Mouse (Mus musculus): ENCODE measurements at regions not wholly inside any gene's neighbourhood (a gene's known extent, or its start where the extent isn't known, plus 50 kb on each side); places are given as distances from the start of the nearest gene placed in this dataset.

DNA sequence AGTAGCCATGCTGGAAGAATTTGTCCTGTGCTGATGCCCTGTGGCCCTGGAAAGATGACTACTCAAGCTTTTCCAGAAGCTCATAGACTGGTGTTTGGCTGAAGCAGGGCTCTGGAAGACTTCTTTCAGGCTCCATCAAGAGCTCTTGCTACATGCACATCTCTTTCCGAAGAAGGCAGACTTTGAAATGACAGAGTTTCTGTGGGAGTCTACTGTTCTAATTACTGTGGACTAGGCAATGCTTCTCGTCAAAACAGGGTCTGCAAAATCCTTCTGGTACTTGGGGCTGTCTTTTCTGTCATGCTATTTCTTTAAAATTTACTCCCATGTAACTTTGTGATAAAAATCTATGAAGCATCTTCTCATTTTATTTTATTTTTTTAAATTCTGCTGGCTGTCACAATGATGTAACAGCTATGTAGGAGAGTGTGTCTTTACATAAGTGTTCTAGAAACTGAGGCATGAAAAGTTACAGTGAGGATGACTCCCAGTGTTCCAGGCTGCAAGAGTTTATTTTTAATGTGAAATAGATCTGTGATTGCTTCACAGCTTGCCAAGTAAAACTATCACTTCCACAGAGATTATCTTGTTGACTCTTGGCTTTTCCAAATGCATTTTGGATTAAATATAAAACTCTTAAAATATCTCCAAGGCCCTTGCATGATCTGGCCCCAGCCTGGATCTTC lies 244.9 kb upstream of the Nmur2 start:
- no peak for DNase-seq

DNA sequence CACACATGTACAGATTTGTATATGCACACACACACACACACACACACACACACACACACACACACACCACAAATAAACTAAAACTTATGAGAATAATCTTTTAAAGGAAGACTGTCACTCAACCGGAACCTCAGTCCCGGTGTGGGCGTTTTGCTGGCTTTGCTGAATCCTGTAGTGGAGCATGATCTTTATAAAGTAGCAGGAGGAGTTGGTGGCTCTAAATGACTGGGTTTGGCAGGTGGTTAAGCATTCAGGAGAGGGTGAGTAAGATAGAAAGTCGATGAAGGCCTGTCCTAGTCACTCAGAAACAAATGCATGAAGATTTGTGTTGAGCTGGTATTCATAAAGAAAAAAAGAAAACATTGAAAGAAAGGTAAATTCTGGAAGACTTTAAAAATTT lies 240.4 kb upstream of the Nmur2 start:
- no peak for DNase-seq

DNA sequence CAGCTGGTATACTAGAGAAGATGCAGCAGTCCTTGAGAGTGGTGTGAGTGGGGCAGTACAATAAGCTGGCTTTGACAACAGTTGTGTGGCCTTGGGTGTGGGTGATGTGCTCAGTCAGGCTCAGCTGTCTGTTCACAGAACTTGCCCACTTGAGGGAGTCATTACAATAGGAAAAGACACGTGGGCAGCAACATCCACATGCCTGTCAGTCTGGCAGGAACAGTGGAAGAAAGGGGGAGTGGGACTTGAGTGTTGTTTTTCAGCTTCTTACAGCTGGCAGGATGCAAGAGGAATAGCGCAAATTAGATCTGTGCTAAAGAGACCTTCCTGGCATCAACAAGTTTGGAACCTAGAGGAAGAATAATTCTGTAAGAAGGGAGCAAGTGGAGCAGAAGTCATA lies 239.4 kb upstream of the Nmur2 start:
- DNase-seq = no peak

DNA sequence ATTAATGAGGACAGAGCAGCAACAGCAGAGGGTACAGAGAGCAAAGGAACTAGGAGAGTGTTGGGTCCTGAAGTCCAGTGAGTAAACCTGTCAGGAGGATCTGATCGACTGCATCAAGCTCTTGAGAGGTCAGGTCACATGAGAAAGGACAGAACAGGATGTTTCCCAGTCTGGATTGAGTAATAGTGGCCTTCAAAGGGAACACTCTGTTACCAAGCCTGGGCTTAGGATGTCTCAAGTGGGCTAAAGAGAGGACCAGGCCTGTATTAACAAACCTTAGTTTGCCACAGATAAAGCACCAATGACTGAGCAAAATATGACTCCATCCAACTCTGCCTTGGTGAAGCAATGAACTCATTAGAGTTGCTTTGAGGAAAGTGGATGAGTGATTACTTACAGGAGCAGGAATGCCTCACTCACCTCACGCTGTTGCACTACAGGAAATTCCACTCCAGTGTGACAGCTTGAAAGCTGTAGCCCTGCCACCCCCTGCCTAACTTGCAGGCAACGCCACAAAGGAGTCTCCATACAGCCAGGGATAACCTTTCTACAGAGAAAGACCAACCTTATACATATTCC lies 229.2 kb upstream of the Nmur2 start:
- DNase-seq = no peak

DNA sequence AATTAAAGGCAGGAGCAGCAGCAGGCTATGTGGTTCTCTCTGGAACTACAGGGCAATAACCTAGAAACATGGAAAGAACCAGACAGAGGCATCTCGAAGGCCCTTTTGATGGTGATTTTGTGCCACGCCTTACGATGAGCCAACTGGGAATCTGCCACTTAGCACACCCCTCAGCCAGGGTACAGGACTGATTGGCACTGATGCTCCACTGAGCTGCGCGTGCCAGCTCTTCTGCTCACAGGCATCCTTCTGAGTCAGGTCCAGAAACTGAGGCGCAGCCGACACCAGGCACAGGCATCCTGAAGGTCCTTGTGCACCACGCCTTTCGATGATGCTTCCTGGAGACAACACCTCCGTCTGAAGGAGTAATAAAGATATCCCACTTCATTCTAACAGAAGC lies 221.9 kb upstream of the Nmur2 start:
- no peak for DNase-seq

DNA sequence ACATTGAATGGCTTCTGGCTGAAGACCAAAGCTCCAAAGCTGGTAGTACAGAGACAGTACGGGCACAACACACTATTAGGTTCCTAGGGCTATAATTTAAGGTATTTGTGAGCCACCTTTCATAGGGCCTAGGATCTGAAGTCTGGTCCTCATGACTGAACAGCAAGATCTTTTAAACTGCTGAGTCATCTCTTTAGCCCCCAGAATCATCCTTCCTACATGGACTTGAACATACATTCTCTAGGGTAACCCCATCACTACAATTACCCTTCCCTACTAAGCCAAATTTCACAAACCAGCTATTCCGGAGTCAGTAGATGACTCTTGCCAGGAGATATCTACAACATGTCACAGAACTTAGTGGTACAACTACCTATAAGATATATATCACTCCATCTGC lies 215.5 kb upstream of the Nmur2 start:
- no peak for DNase-seq

DNA sequence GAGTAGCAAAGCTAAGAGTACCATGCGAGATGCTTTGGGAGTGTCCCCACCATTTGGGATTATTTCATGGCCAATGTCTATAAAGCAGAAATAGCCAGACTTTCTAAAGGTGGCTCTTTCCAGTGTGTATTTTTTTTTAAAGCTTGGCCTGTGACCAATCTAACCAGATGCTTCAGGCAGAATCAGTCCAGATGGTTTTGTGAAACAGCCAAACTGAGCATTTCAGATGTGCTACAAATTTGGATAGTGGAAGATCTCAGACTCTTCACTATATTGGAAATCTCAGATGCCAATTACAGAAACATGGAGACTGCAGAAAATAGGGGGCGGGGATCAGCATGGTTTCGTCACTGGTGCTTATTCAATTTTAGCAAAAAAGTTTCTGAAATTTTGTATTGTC lies 213.6 kb upstream of the Nmur2 start:
- DNase-seq = no peak

DNA sequence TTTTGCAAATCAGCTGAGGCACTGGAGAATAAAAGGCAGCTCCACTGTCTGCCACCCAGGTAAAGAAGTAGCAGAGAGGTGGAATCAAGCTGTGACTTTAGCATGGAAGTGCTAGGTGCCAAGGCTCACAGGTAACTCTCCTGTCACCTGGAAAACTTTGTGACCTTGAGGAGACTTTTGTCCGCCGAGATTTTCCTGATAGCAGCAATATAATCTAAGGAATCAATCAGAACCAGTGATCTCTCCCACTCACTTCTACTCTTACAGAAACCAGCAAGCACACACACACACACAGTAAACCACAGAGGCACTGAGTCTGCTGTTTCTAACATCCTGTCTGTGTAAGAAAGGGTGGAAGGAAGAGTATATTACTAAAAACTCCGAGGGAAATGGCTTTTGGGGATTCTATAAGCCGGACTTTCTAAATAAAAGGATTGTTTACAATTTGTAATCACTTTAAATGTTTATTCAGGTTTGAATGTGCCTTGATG lies 206.6 kb upstream of the Nmur2 start:
- DNase-seq = no peak

DNA sequence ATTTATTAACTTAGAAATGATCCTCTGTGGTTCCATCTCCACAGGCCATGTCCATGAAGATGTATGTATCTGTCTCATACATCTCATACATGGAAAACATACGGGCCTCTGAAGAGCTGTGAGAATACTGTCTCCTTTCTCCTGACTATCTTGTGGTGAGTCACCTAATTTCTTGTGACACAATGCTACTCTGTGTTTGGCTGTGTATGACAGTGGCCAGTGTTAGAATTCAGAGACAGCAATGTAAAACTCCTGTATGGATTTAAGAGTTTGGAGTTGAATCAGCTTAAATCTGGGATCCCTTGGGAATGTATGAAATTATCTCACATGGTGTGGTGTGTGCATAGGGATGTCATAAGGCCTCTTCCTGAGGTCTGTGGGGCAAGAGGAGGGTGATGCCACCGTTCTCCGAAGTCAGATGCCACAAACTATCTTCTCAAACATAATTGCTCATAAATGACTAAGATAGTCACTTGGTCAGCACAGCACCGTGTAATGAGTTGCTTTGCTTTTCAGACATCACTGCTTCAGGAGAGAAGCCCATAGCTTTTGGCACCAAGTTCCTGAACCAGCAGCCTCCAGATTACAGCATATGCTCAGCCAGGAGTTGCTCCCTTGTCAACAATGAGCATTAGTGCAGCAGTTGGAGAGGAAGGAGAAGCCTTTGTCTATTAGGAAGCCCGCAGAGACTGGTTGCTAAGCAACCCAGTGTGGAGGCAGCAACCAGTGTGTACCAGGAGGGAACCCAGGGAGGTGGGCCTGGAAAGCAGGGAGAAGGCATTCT lies 205.9 kb upstream of the Nmur2 start:
- DNase-seq = no peak

DNA sequence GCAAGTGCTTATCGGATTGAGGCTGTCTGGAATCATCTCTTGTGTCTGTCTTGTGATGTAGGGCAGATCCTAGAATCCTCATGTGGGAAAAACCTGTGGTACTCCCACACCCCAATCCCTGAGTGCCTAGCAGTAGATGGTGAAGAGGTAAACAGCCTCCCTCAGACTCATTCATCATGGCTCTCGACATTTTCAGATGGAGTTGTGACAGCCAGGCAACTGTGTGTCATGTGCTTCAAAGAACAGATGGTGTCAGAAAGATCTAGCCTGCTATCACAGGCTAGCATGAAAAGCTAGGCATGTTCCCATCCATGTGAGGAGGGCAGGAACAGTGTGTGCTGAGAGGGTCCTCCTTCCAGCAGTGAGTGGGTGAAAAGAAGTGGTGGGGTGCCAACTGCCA lies 204.1 kb upstream of the Nmur2 start:
- DNase-seq = no peak

DNA sequence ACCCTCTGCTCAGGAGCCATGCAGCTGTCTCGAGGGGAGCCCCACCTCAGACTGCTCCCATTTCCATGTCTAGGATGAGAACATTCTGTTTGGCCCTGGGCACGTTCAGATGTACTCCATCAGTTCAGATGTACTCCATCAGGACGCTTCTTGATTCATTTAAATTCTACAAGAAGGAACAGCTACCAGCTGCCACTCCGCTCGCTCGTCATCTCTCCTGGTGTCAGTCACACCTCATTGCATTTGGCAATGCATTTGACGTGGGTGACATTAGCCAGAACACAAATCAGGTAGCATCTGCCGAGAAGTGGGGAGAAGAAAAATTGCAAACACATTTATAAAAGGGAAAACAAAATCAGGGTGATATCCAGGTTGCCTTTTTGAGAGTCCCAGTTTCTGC lies 202.6 kb upstream of the Nmur2 start:
- no peak for DNase-seq

DNA sequence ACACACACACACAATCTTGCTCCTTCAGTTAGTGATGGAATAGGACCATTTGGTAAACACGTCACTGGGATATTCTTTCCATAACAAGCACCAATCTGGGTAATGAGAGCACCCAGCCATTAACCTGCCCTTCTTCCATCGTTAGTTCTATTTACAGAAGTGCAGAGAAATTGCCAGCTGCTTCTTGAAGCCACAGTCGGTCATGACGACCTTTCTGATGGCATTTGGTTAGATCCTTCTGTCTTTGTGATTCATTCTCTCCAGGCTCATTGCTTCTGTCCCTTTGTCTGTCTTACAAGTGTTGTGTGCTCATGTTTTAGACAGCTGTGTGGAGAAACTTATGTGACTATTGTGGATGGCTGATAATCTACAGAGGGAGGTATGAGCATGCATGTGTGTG lies 197.9 kb upstream of the Nmur2 start:
- no peak for DNase-seq

DNA sequence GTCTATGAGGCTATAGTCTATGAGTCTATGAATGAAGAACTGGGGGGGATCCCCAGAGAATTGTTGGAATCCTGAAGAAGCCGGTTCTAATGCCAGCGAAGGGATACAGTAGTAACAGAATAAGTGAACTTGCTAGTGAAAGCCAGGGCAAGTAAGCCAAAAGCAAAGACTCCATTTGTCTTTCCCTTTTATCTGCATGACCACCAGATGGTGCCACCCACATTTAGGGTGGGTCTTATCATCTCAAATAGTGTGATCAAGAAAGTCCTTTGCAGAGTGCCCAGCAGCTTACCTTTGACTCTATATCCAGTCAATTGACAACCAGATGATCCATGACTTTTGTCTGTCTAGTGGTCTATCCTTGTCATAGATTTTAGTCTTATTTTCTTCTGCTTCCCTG lies 184.2 kb upstream of the Nmur2 start:
- no peak for DNase-seq

DNA sequence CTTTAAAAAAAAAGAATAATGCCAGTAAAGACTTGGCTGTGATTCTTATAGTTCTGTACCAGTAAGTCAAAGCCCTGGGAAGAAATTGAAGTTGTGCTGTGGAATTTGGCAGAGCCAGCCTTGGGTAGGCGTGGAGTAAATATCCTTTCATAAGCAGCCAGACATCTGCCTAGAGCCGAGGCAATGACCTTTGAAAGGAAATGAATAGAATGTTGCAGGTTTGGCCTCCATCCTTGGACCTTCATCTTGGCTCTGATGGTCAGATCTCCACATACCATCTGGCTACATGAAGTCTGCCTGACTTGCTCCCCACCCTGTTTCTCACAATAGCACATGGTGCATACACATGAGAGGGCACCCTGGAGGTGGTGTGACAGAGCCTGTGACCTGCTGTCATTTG lies 174.9 kb upstream of the Nmur2 start:
- no peak for DNase-seq

DNA sequence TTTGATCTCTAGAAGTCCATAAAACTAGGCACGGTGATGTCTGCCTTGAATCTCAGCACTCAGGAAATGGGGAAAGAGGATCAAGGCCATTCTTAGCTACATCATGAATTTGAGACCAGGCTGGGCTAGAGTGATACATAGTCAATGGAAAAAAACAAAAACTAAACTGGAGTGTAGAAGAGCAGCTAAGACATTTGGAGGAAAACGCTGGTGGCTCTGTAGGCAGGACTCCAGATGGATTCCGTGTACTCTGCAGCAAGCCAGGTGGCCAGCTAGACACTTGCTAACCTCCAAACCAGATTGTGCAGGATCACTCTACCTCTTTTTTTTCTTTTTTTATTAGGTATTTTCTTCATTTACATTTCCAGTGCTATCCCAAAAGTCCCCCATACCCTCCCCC lies 161.0 kb upstream of the Nmur2 start:
- no peak for DNase-seq

DNA sequence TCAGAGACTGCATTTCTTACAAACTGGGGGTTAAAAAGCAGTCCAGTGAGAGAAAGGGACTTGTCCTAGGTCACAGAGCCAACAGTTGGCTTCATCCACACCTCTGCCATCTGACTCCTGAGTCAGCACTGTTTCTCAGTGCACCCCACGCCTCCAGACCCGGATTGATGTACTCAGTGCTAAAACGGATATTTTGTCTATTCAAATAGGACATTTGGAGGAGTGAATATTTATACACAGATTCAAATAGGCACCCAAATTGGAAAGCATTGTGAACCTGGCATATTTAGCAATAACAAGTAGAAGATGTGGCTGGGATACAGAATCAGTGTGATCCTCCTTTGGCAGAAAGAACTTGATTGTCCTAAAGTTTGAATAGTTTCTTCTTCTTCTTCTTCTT lies 154.5 kb upstream of the Nmur2 start:
- DNase-seq = no peak

DNA sequence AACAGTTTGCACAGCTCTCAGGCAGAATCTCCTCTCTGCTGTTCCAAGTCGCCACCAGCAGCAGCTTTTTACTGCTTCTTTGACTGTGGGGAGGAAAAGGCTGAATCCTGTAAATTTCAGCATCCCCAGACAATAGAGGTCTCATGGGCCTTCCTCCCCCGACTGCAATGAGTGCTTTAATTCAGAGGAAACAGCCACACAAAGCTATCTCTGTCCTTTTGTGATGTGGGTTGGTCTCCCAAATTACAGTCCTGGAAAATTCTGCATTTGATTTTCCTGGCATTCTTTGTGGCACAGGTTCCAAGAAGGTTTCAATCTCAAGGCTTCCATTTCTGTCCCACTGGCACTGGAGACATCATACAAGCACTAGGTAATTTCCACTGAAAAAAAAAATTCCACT lies 152.6 kb upstream of the Nmur2 start:
- DNase-seq = no peak

DNA sequence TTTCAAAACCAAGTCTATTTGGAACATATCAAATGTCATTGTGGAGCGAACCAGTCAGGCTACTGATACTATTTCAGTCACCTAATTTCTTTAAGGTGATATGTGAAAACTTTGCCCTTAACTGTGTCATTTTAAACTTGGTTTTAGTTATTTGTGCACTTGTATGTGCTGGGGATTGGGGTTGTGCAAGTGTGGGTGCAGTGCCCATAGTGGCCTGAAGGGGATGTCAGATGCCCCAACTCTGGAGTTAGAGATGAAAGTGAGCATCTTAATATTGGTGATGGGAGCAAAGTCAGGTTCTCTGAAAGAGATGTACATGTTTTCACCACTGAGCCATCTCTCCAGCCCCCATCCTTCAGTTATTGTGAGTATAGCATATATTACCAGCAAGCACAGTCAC lies 133.1 kb upstream of the Nmur2 start:
- DNase-seq = no peak

DNA sequence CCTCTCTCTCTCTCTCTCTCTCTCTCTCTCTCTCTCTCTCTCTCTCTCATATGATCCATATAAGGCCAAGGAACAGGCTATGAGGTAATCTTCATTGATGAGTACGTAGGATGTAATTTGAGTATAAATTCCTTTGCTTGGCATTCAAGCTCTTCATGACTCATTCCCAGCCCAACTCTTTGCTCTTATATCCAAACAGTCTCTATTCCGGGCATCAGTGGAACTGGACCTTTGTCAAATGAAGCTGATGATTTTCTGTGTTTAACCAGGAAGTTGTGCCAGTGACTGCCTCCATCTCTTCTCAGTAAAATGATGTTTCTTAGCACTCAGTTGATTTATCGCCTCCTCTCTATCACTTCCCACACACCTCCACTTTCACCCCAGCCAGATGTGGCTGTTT lies 132.4 kb upstream of the Nmur2 start:
- no peak for DNase-seq

DNA sequence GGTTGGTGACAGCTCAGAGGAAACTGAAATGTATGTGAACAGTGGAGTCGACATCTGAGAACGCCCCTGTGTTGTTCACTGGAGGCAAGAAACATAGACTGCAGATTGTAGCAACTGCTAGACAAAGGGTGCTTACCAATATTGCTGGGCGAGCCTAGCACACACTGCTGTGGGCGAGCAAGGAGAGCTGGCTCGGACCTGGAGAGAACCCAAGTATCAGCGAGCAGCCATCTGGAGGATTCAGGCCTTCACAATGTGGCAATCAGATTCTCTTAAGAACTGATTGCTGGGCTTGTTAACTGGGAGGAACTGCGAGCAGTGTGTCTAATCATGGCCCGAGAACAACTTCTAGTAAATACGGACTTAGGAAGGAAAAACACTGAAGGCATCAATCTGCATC lies 128.8 kb upstream of the Nmur2 start:
- DNase-seq = peak; percentile 13

DNA sequence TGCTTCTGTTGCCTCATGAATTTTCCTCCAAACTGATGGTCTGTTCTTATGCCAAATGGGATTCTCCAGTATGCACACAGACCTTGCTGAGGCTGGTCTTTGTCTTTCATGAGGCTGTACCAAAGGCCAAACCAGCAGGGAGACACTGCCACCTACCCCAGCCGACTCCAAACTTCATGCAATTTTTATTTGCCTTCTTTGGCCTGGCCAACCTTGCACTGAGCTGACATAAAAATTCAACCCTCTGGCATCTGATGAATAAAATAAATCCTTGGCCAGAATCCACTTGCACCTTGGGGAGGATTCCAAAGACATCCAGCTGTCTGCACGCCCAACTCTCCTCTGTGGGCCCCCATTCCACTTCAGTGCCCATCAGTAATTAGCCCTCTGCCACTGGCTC lies 126.0 kb upstream of the Nmur2 start:
- DNase-seq = no peak

DNA sequence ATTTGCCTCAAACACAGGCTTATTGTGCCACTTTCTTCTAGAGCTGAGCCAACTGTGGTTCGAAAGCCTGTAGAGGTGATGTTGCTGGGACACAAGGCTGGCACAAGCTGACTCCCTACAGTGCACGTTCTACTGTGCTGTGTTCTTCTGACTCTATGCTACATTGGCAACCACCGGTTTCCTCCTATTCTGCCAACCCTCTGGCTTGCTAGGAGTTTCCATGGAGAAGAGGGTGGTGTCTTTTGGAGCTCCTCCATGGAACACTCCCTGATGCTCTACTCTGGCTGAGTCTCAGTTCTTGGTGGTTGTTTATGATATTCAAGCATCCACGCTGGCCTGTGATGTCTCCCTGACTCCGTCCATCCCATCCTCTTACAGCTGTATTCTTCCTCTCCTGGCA lies 124.9 kb upstream of the Nmur2 start:
- DNase-seq = no peak

DNA sequence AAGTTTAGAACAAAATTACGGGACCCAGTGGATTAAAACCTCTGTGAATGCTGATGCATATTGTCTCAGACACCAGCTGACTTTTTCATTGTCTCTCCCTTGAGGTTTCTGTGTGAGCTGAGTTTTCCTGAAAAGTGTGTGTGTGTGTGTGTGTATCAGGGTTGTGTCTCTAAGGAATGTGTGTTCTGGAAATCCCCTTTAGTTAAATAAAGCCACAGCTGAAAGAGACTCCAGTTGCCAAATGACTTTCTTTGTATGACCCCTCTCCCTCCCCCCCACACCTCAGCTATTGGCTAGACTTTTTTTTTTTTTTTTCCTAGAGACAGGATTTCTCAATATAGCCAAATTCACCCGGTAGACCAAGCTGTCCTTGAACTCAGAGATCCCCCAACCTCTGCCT lies 119.5 kb upstream of the Nmur2 start:
- no peak for DNase-seq

DNA sequence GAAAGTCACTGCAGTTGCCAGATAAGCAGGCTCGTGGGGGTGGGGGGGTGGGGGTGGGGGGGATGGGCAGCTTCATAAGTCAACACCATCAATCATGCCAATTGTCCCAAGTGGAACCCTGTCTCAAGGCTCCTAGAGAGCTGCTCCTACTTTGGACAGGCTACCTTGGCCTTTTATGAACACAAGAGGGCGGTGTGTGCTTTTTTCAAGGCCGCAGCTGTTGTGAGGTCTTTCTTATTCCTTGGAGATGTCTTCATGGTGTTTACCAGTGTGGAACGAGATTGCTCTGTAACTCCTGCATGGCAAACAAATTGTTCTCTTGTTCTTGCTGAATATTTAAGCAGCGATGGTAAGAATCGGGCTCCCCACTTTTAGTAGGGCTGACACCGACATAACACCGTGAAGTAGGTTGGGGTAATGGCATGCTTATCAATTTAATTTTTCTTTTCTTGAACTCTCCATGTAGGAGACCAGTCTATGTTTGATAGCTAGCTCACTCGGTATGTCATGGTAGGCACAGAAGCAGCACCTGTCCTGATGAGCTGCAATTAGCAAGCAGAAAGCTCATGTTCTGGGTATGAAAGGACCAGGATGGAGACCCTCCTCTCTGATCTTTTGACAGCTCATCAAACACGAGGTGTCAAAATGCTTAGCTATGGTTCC lies 118.7 kb upstream of the Nmur2 start:
- peak; percentile 26 for DNase-seq

All from cerebellum, adult 9-10 months (tissue).